Mouse (Mus musculus) left cerebral cortex, adult 8-10 months (tissue): ENCODE measurements around the gene Fuca1. TPM values are rescaled to one million over a fixed set of nuclear protein-coding genes. Genes with fewer than 3 reads are reported as not detected.

Experiments used
- DNase-seq, 2 experiments: peaks; one replicate each; pipeline ENCODE4 v3.0.0; 2022; ENCODE audit warnings: low spot score in 2 of 2
- total RNA-seq, 4 experiments: library from RNA; stranded (reverse); gene quantifications; 2 replicates each; pipeline ENCODE4 v1.2.4; 2022

Gene Fuca1
- 10 to 100 TPM; 33.5 to 54.6 (median 51.0) TPM for total RNA-seq

DNA sequence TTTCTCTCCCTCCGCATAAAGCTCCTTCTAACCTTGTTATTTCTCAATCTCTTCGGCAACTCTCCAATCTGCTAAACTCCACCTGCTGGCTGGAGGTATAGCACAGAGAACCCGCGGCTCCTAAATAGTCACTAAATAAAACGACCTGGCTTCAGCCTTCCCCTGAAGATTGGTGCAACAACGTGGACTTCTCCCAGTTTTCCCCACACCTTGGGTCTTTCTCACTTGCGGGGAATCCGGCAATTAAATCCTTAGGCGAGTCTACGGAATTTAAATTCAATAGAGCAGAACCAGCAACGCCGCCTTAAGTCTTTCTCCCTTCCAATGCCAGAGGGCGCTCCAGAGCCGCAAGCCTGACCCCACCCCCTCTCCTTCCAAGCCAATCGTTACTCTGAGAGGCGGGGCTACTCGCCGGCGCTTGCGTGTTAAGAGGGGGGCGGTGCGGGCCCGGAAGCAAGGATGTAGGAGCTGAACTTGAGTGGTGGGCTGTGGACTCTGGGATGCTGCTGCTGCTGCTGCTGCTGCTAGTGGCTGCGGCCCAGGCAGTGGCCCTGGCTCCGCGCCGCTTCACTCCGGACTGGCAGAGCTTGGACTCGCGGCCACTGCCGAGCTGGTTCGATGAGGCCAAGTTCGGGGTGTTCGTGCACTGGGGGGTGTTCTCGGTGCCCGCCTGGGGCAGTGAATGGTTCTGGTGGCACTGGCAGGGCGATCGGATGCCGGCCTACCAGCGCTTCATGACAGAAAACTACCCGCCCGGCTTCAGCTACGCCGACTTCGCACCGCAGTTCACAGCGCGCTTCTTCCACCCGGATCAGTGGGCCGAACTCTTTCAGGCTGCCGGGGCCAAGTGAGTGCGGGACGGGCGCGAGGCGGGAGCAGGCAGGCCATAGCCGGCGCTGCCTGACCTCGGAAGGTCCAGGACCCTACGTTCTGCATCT lies at the start of gene Fuca1:
TSS of gene Fuca1 (plus strand) at position 432 of the 938 bp plus-strand sequence.
- peak; percentile 89 for DNase-seq

DNA sequence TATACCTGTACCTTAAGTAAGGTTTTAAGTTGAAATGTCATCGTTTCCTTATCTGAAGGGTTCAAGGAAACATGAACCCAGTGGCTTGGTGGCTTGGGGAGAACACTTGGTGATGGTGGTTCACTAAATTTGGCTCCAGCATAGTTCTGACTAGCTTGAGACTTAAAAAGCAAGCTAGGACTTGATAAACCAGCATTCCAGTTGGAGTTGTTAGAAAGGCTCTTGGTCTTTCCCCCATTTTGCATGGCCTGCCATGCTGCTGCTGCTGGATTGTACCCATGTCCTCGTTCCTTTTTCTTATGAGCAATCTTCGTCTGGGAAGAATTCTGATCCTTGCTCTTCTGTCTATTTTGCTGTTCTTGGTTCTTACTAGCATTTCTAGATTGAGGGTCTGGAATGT lies 48.5 kb upstream of the Fuca1 start:
- no peak for DNase-seq

DNA sequence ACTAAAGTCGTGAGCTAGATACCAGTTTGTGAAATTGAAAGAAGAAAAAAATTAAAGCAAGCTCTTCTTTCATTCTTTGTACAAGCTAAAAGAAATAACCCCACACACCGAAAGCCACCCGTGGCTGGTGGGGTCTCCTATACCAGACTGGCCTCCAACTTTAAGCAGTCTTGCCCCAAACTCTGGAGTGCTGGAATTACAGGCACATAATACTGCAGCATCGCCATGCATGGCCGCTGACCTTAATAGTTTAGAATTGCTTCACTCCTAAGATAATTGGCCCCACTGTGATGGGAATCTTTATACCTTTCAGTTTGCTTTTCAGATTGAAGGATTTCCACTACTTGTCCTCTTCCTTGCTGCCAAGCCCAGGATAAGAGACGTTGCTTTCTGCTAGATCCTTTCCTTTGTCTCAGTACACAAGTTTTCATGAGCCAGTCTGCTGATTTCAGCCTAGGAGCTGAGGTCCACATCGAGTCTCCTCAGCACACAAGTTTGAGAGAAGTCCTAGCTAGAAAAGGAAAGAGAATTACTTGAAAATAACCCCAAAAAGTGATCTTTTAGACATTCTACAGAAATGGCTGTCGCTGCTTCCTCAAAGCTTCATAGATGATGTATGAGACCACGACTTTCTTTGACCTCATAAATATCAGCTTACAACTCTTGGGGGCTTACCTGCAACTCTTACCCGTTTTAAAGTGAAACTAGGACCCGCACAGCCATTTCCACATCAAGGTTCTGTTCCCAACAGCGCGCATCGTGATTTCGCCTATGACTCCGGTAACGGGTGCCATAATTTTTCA lies 47.7 kb upstream of the Fuca1 start:
- no peak for DNase-seq

DNA sequence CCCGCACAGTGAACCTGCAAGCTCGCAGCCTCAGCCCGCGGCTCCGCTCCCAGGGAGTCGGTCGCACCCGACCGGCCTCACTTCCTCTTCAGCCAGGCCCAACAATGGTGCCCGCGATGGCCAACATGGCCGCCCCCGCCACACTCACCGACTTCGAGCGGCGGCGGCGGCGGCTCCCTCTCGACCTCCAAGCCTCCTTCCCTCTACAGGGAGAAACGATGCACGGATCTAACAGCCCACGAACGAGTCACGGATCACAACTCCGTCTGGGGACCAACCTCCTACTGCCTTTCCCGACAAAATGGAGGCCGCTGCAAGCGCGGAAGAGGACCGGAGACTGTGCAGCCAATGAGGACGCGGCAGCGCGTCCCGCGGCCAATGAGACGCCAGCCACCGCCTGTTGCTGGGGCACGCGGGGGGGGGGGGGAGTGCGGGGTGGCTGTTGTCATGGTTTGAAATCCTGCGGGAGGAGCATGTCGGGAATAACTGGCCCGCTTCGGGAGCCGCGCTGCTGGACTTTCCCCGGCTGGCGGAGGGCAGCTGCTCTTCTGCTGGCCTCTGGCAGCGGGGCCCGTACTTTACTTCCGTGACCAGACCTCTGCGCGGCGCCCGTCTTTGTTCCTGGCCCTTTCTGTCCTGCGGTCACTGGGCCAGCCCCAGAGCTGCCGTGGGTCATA lies 46.9 kb upstream of the Fuca1 start, which contains the start of gene Pnrc2:
TSS of gene Pnrc2 (minus strand) at position 325 of the 677 bp plus-strand sequence.
- peak; percentile 84 to 89 for DNase-seq

DNA sequence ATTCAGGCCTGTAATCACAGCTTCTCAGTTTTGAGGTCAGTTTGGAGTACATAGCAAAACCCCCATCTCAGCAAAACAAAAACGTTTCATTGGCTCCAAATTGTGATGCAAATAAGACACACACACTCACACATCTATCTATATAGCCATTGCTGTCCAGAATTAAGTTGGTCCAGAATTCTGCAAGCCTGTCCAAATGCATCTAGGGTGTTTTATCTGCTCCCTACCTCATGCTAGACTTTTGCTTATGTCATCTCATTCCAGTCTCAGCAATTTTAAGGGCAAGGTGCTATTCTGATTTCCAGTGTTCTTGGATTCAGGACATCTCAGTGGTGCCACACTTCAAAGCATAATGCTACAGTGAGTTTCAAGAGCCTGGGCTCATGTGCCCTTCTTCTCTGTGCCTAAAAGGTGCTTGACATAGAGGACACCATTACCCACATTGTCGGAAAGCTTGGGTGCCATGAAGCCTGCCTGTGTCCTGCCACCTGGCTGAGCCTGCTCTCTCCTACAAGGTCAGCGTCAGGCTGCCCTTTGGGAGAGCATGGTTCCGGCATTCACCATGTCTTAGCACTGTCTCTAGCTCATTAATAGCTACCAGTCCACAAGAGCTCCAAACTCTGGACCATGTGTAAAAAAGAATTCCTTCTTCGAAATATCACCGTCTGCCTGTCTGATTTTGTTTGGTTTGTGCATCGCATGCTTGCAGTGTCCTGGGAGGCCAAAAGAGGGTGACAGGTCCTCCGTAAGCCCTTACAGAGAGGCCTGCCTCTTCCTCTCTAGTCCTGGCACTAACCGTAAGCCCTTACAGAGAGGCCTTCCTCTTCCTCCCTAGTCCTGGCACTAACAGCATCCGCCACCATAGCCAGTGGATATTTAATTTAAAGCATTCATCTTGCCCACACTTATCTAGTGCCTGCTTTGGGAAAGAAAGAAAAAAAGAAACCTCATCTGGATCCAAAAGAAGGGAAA lies 45.7 kb upstream of the Fuca1 start:
- no peak for DNase-seq

DNA sequence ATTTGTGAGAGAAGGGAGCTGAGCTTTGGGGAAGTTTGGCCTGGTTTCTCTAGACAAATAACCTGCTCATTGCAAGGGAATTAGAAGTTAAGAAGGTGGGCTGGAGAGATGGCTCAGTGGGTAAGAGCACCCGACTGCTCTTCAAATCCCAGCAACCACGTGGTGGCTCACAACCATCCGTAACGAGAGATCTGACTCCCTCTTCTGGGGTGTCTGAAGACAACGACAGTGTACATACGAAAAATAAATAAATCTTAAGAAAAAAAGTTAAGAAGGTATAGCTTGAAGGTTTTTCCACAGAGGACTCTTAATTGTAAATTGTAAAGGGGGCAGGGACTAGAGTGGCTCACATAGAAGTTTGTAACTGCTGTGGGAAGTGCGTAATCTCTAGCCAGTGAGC lies 45.0 kb upstream of the Fuca1 start:
- no peak for DNase-seq

- no peak for DNase-seq
Observed at GRCm38 (mm10) chr4:135875991-135876582, 44.4 kb upstream of the Fuca1 start.

GRCm38 (mm10) chr4:135876583-135877020 lies 43.9 kb upstream of the Fuca1 start:
- peak in 1 of 2 experiments; percentile 81 for DNase-seq

- DNase-seq: no peak
Observed at GRCm38 (mm10) chr4:135877742-135878141, 42.8 kb upstream of the Fuca1 start.

- no peak for DNase-seq
Observed at GRCm38 (mm10) chr4:135879021-135879420, 41.5 kb upstream of the Fuca1 start.

- no peak for DNase-seq
Observed at GRCm38 (mm10) chr4:135880018-135880417, 40.5 kb upstream of the Fuca1 start.

- DNase-seq: no peak
Observed at GRCm38 (mm10) chr4:135880576-135880975, 40.0 kb upstream of the Fuca1 start.

GRCm38 (mm10) chr4:135882023-135882422 lies 38.5 kb upstream of the Fuca1 start:
- DNase-seq: no peak

DNA sequence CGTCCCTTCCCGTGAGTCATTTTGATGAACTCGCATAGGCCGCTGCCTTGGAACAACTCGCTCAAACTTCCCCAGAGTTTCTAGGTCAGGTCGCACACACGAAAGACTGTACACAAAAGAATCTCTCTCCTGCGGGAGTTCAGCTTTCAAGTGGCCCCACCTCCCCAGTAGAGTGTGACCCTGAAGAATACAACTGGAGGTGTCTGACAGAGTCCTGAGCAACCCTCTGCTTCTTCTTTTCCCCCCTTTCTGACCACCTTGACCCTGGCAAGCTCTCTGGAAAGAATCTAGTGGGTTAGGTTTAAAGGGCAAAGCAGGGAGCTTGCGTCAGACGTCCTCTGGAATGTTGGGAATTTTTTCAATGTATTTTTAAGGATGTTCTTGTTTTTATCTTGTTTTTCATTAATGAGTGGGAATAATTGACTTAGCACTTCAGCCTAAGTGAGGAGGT lies 37.1 kb upstream of the Fuca1 start:
- no peak for DNase-seq

DNA sequence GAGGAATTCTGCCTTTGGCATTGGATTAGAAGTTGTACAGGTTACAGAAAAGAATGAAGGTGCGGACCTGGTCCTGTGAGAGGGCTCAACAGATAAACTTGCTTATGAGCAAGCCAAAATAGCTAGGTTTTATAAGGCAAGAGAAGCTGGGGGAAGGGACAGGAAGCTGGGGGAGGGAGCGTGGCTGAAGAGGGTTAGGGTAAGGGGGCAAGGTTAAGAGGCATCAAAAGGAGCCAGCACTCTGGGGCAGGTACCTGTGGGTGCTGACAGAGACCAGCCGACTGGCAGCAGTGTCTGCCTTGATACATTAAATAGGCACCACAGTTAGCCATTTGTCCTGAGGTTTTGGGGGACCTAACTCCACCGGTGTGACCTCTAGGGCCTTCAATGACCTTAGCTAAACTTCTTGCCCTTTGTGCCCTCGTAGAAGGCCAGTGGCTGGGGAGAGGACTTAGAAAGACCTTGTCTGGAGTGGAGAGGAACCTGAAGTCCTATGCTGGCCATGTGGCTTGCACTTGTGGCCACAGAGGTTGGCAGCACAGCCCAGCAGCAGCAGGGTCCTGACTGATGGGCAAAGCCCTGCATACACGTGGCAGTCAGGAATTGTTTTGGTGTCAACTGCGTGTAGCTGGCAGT lies 36.5 kb upstream of the Fuca1 start:
- DNase-seq: no peak

- no peak for DNase-seq
Observed at GRCm38 (mm10) chr4:135884531-135884930, 36.0 kb upstream of the Fuca1 start.

- no peak for DNase-seq
Observed at GRCm38 (mm10) chr4:135885676-135886075, 34.9 kb upstream of the Fuca1 start.

- DNase-seq: no peak
Observed at GRCm38 (mm10) chr4:135886184-135886583, 34.4 kb upstream of the Fuca1 start.

DNA sequence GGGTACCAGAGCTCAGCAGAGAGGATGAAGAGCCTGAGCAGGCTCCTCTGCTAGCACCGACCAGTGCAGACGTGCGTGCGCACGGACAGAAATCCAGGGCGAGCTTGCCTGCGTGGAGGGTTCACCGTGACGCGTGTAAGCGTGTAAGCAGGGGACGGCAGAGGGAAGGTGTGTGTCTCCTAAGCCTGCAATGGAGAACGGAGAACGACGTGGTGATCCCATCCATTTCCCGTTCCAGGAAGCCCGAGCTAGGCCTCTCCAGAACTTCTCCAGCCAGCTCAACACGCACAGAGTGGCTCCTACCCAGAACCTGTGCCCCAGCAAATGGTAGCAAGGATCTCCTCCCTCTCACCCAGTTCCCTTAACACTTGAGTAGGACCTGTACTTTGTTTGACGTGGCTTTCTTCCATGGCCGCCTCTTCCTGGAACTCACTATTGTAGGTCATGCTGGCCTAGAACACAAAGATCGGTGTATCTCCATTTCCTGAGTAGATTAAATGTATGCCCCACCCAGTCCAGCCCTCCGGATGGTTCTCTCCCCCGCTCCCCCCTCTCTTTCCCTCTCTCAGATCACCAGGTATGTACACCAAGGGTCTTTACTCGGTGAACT lies 32.0 kb upstream of the Fuca1 start:
- DNase-seq: no peak
